Mouse (Mus musculus): ENCODE measurements at regions not wholly inside any gene's neighbourhood (a gene's known extent, or its start where the extent isn't known, plus 50 kb on each side); places are given as distances from the start of the nearest gene placed in this dataset.
A peak's percentile ranks its signal among the peaks of the same experiment; 100 is the strongest.

DNA sequence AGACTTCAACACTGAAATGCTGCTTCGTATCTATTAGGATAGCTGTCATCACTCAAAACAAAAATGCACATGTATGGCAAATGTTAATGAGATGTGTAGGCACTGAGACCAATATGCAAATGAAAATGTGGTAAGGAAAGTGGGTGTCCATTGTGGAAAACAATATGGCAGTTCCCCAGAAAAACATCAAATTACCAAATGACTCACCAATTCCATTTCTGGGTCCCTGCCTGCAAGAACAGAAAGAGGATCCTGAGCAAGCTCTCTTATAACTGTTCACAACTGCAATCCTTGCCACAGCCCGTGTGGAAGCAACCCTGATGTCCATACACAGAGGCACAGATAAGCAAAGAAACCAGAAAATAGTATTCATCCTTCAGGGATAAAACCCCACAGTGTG, 442.0 kb downstream of the Defb40 start:
- H3K36me3 ChIP-seq (ENCODE audit: control insufficient read depth, insufficient read depth, low read length) = no peaks in the 10 kb centered on the region
- no peaks in the 10 kb centered on the region for H3K4me1 ChIP-seq (ENCODE audit: control insufficient read depth, insufficient read depth, low read length)
- H3K9ac ChIP-seq (ENCODE audit: low read depth, low read length) = no peak overlapping the region
- H3K27me3 ChIP-seq (ENCODE audit: control insufficient read depth, insufficient read depth, low read length) = no peaks in the 10 kb centered on the region
- DNase-seq (ENCODE audit: extremely low read depth, low read depth, low spot score) = no peak
- no peak for TF ChIP-seq POLR2A (IDR thresholded peaks at IDR 0.05; ENCODE audit: extremely low read depth, insufficient read depth, low read length)
- no peak for TF ChIP-seq CTCF (IDR thresholded peaks at IDR 0.05; ENCODE audit: low read depth, low read length)
- H3K4me3 ChIP-seq (ENCODE audit: insufficient read depth, low read depth, low read length) = no peak overlapping the region
- WGBS = 73% methylated on average over 2 of the region's 2 CpGs
- H3K79me2 ChIP-seq (ENCODE audit: control insufficient read depth, insufficient read depth, low read length) = no peaks in the 10 kb centered on the region
- H3K27ac ChIP-seq (replicated peaks; ENCODE audit: insufficient read depth, low read depth, low read length) = no peak overlapping the region

DNA sequence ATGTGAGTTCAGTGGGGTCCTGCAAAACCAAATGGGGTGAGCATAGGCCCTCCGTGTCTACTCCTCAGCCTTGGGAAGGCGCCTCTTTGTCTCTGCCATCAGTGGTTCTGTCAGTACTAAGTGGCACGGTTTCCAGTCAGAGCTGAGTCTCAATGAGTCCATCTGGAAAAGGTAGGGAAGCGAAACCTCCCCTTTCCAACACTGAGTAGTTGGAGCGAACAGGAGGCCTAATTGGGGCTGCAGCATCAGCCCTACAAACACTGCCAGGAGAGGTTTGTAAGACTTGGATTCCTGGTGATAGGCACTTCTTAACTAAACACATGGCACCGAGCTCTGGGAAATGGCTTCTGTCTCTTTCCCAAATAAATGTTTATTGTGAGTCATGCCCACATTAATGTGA, 449.9 kb downstream of the Defb40 start:
- WGBS = 80% methylated on average over 6 of the region's 6 CpGs
- no peak for DNase-seq (ENCODE audit: extremely low read depth, low read depth, low spot score)
- TF ChIP-seq CTCF (IDR thresholded peaks at IDR 0.05; ENCODE audit: low read depth, low read length) = no peak
- TF ChIP-seq POLR2A (IDR thresholded peaks at IDR 0.05; ENCODE audit: extremely low read depth, insufficient read depth, low read length) = no peak

DNA sequence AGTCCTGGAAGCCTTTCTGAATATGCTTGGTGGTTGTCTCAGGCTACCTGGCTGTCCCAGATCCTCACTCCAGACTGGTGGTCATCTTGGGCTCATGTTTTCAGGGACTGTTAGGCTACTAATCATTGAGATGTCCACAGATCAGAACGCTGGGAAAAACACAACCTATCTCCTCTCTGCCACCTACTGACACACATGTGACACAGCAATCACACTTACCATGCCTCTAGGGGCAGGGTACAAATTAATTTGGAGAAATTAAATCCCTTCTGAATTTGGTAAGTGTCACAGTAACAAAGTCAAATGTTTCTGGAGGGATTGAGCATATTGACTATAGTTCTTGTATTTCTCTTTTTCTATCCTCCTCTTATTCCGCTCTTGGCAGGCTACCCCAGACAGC, 465.6 kb downstream of the Defb40 start:
- no peak overlapping the region for H3K27ac ChIP-seq (replicated peaks; ENCODE audit: insufficient read depth, low read depth, low read length)
- 54% methylated on average over 2 of the region's 2 CpGs for WGBS
- no peaks in the 10 kb centered on the region for H3K36me3 ChIP-seq (ENCODE audit: control insufficient read depth, insufficient read depth, low read length)
- H3K9ac ChIP-seq (ENCODE audit: low read depth, low read length) = no peak overlapping the region
- no peak overlapping the region for H3K4me3 ChIP-seq (ENCODE audit: insufficient read depth, low read depth, low read length)
- H3K4me1 ChIP-seq (ENCODE audit: control insufficient read depth, insufficient read depth, low read length) = no peaks in the 10 kb centered on the region
- H3K79me2 ChIP-seq (ENCODE audit: control insufficient read depth, insufficient read depth, low read length) = no peaks in the 10 kb centered on the region
- DNase-seq (ENCODE audit: extremely low read depth, low read depth, low spot score) = no peak
- no peaks in the 10 kb centered on the region for H3K27me3 ChIP-seq (ENCODE audit: control insufficient read depth, insufficient read depth, low read length)
- TF ChIP-seq CTCF (IDR thresholded peaks at IDR 0.05; ENCODE audit: low read depth, low read length) = no peak
- TF ChIP-seq POLR2A (IDR thresholded peaks at IDR 0.05; ENCODE audit: extremely low read depth, insufficient read depth, low read length) = no peak

More for the DNA sequence above, 449.9 kb downstream of the Defb40 start:
- H3K79me2 ChIP-seq (ENCODE audit: control insufficient read depth, insufficient read depth, low read length) = no peaks in the 10 kb centered on the region
- H3K9ac ChIP-seq (ENCODE audit: low read depth, low read length) = no peak overlapping the region
- H3K4me3 ChIP-seq (ENCODE audit: insufficient read depth, low read depth, low read length) = no peak overlapping the region
- H3K27ac ChIP-seq (replicated peaks; ENCODE audit: insufficient read depth, low read depth, low read length) = no peak overlapping the region
- 0 out of 2 replicates have a peak, but pooled peaks cover 3% of the 10 kb centered on the region for H3K27me3 ChIP-seq (ENCODE audit: control insufficient read depth, insufficient read depth, low read length)
- no peaks in the 10 kb centered on the region for H3K4me1 ChIP-seq (ENCODE audit: control insufficient read depth, insufficient read depth, low read length)
- H3K36me3 ChIP-seq (ENCODE audit: control insufficient read depth, insufficient read depth, low read length) = no peaks in the 10 kb centered on the region

DNA sequence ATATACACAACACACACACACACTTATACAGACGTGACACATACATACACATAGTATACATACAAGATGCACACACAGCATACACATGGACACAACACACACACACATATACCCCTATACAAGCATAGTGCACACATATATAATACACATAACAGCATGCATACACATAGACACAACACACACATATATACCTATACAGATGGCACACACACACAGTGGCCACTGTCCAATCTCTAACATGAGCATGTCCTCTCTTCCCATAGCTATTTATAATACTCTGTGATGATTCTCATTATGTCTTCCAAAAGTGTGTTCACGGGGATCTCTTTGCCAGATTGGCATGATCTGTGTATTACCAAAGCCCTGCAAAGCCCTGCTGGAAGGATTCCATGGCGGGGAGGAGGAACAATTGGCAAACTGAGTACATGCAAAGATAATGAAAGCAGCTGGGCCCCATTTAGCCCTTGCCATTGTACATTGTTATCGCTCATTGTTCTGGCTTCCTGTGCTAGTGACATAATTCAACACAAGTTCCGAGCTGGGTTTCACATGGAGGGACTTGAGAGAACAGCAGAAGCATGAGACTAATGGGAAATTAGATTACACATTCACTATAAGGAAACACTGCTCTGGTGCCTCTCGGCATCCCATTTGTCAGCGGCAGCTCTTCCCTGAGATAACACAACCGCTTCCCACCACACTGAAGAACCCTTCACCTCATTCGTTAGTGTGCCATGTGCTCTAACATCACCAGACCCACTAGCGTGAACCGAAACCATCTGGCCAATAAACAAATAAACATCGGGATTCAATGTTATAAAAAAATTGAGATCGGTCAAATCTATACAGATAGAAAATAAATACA, 471.7 kb downstream of the Defb40 start:
- H3K9ac ChIP-seq (ENCODE audit: low read depth, low read length) = no peak overlapping the region
- no peaks in the 10 kb centered on the region for H3K4me1 ChIP-seq (ENCODE audit: control insufficient read depth, insufficient read depth, low read length)
- DNase-seq (ENCODE audit: extremely low read depth, low read depth, low spot score) = peak; percentile 0
- H3K4me3 ChIP-seq (ENCODE audit: insufficient read depth, low read depth, low read length) = no peak overlapping the region
- no peak overlapping the region for H3K27ac ChIP-seq (replicated peaks; ENCODE audit: insufficient read depth, low read depth, low read length)
- WGBS = 72% methylated on average over 13 of the region's 13 CpGs
- no peaks in the 10 kb centered on the region for H3K27me3 ChIP-seq (ENCODE audit: control insufficient read depth, insufficient read depth, low read length)
- TF ChIP-seq POLR2A (IDR thresholded peaks at IDR 0.05; ENCODE audit: extremely low read depth, insufficient read depth, low read length) (no peak), CTCF (IDR thresholded peaks at IDR 0.05; ENCODE audit: low read depth, low read length) (no peak)
- no peaks in the 10 kb centered on the region for H3K36me3 ChIP-seq (ENCODE audit: control insufficient read depth, insufficient read depth, low read length)
- H3K79me2 ChIP-seq (ENCODE audit: control insufficient read depth, insufficient read depth, low read length) = no peaks in the 10 kb centered on the region

DNA sequence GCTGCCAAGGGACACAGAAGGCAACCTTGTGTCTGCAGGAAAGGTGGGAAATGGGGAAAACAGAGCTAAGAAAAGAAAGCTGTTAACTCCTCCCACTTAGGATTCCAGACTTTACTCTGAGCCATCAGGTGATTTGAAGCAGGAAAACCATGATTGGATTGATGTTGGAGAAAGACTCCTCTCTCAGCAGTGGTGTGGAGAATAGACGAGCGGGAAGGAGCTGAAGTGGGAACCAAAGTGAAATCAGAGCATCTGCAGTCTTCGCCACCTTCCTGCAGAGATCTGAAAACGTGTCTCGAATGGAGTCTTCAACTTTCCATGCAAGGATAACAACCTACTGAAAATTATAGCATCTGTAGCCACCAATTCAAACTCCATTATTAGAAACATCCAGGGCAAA, 487.4 kb downstream of the Defb40 start:
- no peak for DNase-seq (ENCODE audit: extremely low read depth, low read depth, low spot score)
- H3K27me3 ChIP-seq (ENCODE audit: control insufficient read depth, insufficient read depth, low read length) = no peaks in the 10 kb centered on the region
- H3K36me3 ChIP-seq (ENCODE audit: control insufficient read depth, insufficient read depth, low read length) = no peaks in the 10 kb centered on the region
- H3K4me3 ChIP-seq (ENCODE audit: insufficient read depth, low read depth, low read length) = no peak overlapping the region
- H3K79me2 ChIP-seq (ENCODE audit: control insufficient read depth, insufficient read depth, low read length) = no peaks in the 10 kb centered on the region
- no peak overlapping the region for H3K27ac ChIP-seq (replicated peaks; ENCODE audit: insufficient read depth, low read depth, low read length)
- TF ChIP-seq POLR2A (IDR thresholded peaks at IDR 0.05; ENCODE audit: extremely low read depth, insufficient read depth, low read length) (no peak), CTCF (IDR thresholded peaks at IDR 0.05; ENCODE audit: low read depth, low read length) (no peak)
- WGBS = 78% methylated on average over 5 of the region's 5 CpGs
- no peaks in the 10 kb centered on the region for H3K4me1 ChIP-seq (ENCODE audit: control insufficient read depth, insufficient read depth, low read length)
- H3K9ac ChIP-seq (ENCODE audit: low read depth, low read length) = no peak overlapping the region

DNA sequence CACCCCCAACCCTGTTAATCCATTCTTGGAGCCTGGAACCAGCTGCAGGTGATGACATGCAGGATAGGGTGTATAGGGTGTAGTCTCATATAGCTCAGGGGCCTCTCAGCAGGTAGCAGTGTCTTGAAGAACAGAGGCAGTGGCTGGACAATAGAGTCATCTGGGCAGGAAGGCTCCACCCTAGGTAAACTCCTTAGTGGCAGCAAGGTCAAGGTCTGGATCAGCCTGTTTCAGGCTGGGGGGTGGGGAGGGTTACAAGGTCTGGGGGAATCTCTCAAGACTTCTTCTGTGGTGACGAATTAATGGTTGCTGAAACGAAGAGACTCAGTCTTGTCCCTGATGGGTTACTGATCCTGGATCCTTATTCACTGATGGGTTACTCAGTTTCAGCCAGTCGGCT, 498.0 kb downstream of the Defb40 start:
- DNase-seq (ENCODE audit: extremely low read depth, low read depth, low spot score) = no peak
- Histone ChIP-seq H3K79me2 (ENCODE audit: control insufficient read depth, insufficient read depth, low read length) (no peaks in the 10 kb centered on the region), H3K27ac (replicated peaks; ENCODE audit: insufficient read depth, low read depth, low read length) (no peak overlapping the region), H3K4me1 (ENCODE audit: control insufficient read depth, insufficient read depth, low read length) (no peaks in the 10 kb centered on the region), H3K4me3 (ENCODE audit: insufficient read depth, low read depth, low read length) (no peak overlapping the region), H3K36me3 (ENCODE audit: control insufficient read depth, insufficient read depth, low read length) (no peaks in the 10 kb centered on the region), H3K27me3 (ENCODE audit: control insufficient read depth, insufficient read depth, low read length) (no peaks in the 10 kb centered on the region), H3K9ac (ENCODE audit: low read depth, low read length) (no peak overlapping the region)
- TF ChIP-seq CTCF (IDR thresholded peaks at IDR 0.05; ENCODE audit: low read depth, low read length) = no peak
- no peak for TF ChIP-seq POLR2A (IDR thresholded peaks at IDR 0.05; ENCODE audit: extremely low read depth, insufficient read depth, low read length)
- 87% methylated on average over 3 of the region's 3 CpGs for WGBS

All from liver, adult 2 months (tissue).